Mouse (Mus musculus): ENCODE data around the gene Trp53rka.

DNA sequence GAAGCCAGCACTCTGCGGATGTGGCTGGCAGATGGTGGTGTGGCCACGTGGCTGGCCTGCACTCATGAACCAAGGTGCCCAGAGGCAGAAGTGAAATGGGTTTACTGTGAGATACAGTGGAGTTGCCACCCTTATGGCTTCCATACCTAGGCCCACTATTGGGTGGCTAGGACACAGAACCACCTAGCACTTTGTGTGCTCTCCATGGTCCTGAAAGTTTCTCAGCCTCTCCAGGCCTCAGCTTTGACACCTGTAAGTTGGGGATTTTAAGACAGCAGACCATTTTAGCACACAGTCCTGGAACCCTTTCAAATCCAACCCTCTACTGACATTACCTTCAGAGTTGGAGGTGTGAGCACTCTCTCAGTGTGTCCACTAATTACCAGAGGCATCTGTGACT is 36.4 kb downstream of the Trp53rka start:
- TF ChIP-seq GATA1 (IDR thresholded peaks at IDR 0.05; ENCODE audit: low read length) (no peak), TAL1 (IDR thresholded peaks at IDR 0.05; ENCODE audit: low read length) (no peak)

All from erythroblast, embryonic 14.5 days (primary cell).